Mouse (Mus musculus) cerebellum, postnatal 36 days (tissue): ENCODE data around the gene Ate1.
"Not testable (repeated sequence)": the region's sequence is repeated elsewhere in the genome, so short reads cannot be mapped to it uniquely, and the experiment has no call there.

Experiments
- DNase-seq, 2 experiments: peaks; one replicate each; pipeline ENCODE4 v3.0.0; 2021 to 2022; ENCODE audit warnings: mixed read lengths in 2 of 2

The Ate1 gene

GRCm38 (mm10) chr7:130390060-130390459 is 130.1 kb downstream of the Ate1 start:
- not testable (repeated sequence) for DNase-seq

- no peak for DNase-seq
These were observed 133.9 kb downstream of the Ate1 start for GRCm38 (mm10) chr7:130386308-130386707.

GRCm38 (mm10) chr7:130385732-130386294 is 134.4 kb downstream of the Ate1 start:
- DNase-seq = no peak

- DNase-seq = no peak
These were observed 138.0 kb downstream of the Ate1 start for GRCm38 (mm10) chr7:130382126-130382525.

GRCm38 (mm10) chr7:130381387-130381951 is 138.7 kb downstream of the Ate1 start:
- DNase-seq = no peak

GRCm38 (mm10) chr7:130380769-130381355 is 139.3 kb downstream of the Ate1 start:
- peak; percentile 79 to 80 for DNase-seq

- no peak for DNase-seq
These were observed 139.8 kb downstream of the Ate1 start for GRCm38 (mm10) chr7:130380367-130380766.

GRCm38 (mm10) chr7:130379886-130380285 is 140.3 kb downstream of the Ate1 start:
- DNase-seq = no peak

GRCm38 (mm10) chr7:130378308-130378707 is 141.9 kb downstream of the Ate1 start:
- DNase-seq = no peak

GRCm38 (mm10) chr7:130374311-130374710 is 145.9 kb downstream of the Ate1 start:
- DNase-seq = no peak

- DNase-seq = no peak
These were observed 151.1 kb downstream of the Ate1 start for GRCm38 (mm10) chr7:130368827-130369641.

- no peak for DNase-seq
These were observed 151.9 kb downstream of the Ate1 start for GRCm38 (mm10) chr7:130368036-130368826.

- no peak for DNase-seq
These were observed 152.7 kb downstream of the Ate1 start for GRCm38 (mm10) chr7:130367222-130368035.

- DNase-seq = no peak
These were observed 154.5 kb downstream of the Ate1 start for GRCm38 (mm10) chr7:130365711-130366110.
